Mouse (Mus musculus): Measurements from ENCODE around the gene P3h3. TPM values are rescaled to one million over a fixed set of nuclear protein-coding genes. Genes with fewer than 3 reads are reported as not detected.

The P3h3 gene
- 8.1 and 8.7 TPM in 2 replicates for polyA plus RNA-seq (2012; rRNA removed)

GRCm38 (mm10) chr6:124856916-124857839 is at the start of gene P3h3:
Gene P3h3, minus strand, starts transcription at chr6:124857752.
- Histone ChIP-seq H3K36me3 (ENCODE audit: control insufficient read depth, insufficient read depth, low read length) (no peaks in the 10 kb centered on the region), H3K27me3 (ENCODE audit: control insufficient read depth, insufficient read depth, low read length) (peaks cover 24% of the 10 kb centered on the region), H3K4me3 (ENCODE audit: low read depth, low read length) (peak within 1 kb of the TSS; percentile 71), H3K27ac (ENCODE audit: insufficient read depth, low read depth, low read length) (no peak within 1 kb of the TSS), H3K4me1 (ENCODE audit: control insufficient read depth, insufficient read depth, insufficient read length, low read length) (no peaks in the 10 kb centered on the region; the same call in 1 of the 2 replicates)
- peak; percentile 65; the same call in 1 of the 2 replicates for TF ChIP-seq CTCF (IDR thresholded peaks at IDR 0.05; ENCODE audit: extremely low read depth, insufficient read length, insufficient replicate concordance, low read depth, low read length)
- no peak for TF ChIP-seq POLR2A (IDR thresholded peaks at IDR 0.05; ENCODE audit: low read depth, low read length)
- WGBS = 2% methylated on average over 81 of the region's 86 CpGs

- 64% methylated on average over 16 of the region's 16 CpGs for WGBS
- Histone ChIP-seq H3K27me3 (ENCODE audit: control insufficient read depth, insufficient read depth, low read length) (no peaks in the 10 kb centered on the region), H3K4me3 (ENCODE audit: low read depth, low read length) (no peak overlapping the region), H3K27ac (ENCODE audit: insufficient read depth, low read depth, low read length) (peak overlapping the region; percentile 73), H3K36me3 (ENCODE audit: control insufficient read depth, insufficient read depth, low read length) (no peaks in the 10 kb centered on the region), H3K4me1 (ENCODE audit: control insufficient read depth, insufficient read depth, insufficient read length, low read length) (peaks cover 8% of the 10 kb centered on the region)
- TF ChIP-seq POLR2A (IDR thresholded peaks at IDR 0.05; ENCODE audit: low read depth, low read length) (no peak), CTCF (IDR thresholded peaks at IDR 0.05; ENCODE audit: extremely low read depth, insufficient read length, insufficient replicate concordance, low read depth, low read length) (no peak)
These were observed 47.7 kb upstream of the P3h3 start for GRCm38 (mm10) chr6:124904991-124905860.

GRCm38 (mm10) chr6:124904161-124904981 is 46.8 kb upstream of the P3h3 start:
- Histone ChIP-seq H3K4me3 (ENCODE audit: low read depth, low read length) (peak overlapping the region; percentile 70), H3K36me3 (ENCODE audit: control insufficient read depth, insufficient read depth, low read length) (no peaks in the 10 kb centered on the region), H3K4me1 (ENCODE audit: control insufficient read depth, insufficient read depth, insufficient read length, low read length) (peaks cover 6% of the 10 kb centered on the region), H3K27ac (ENCODE audit: insufficient read depth, low read depth, low read length) (peak overlapping the region; percentile 99), H3K27me3 (ENCODE audit: control insufficient read depth, insufficient read depth, low read length) (no peaks in the 10 kb centered on the region)
- TF ChIP-seq POLR2A (IDR thresholded peaks at IDR 0.05; ENCODE audit: low read depth, low read length) (no peak), CTCF (IDR thresholded peaks at IDR 0.05; ENCODE audit: extremely low read depth, insufficient read length, insufficient replicate concordance, low read depth, low read length) (peak; percentile 39; the same call in 1 of the 2 replicates)
- 10% methylated on average over 24 of the region's 24 CpGs for WGBS

- H3K27me3 ChIP-seq (ENCODE audit: control insufficient read depth, insufficient read depth, low read length) = no peaks in the 10 kb centered on the region
- no peaks in the 10 kb centered on the region for H3K36me3 ChIP-seq (ENCODE audit: control insufficient read depth, insufficient read depth, low read length)
- peak overlapping the region; percentile 70 for H3K4me3 ChIP-seq (ENCODE audit: low read depth, low read length)
- TF ChIP-seq CTCF (IDR thresholded peaks at IDR 0.05; ENCODE audit: extremely low read depth, insufficient read length, insufficient replicate concordance, low read depth, low read length) (peak; percentile 96), POLR2A (IDR thresholded peaks at IDR 0.05; ENCODE audit: low read depth, low read length) (peak; percentile 32; the same call in 1 of the 2 replicates)
- WGBS = under 1% methylated on average over 23 of the region's 23 CpGs
- peaks cover 6% of the 10 kb centered on the region for H3K4me1 ChIP-seq (ENCODE audit: control insufficient read depth, insufficient read depth, insufficient read length, low read length)
- peak overlapping the region; percentile 99 for H3K27ac ChIP-seq (ENCODE audit: insufficient read depth, low read depth, low read length)
These were observed 46.1 kb upstream of the P3h3 start for GRCm38 (mm10) chr6:124903580-124904151.

GRCm38 (mm10) chr6:124901851-124902250 is 44.3 kb upstream of the P3h3 start:
- no peak overlapping the region for H3K27ac ChIP-seq (ENCODE audit: insufficient read depth, low read depth, low read length)
- no peaks in the 10 kb centered on the region for H3K36me3 ChIP-seq (ENCODE audit: control insufficient read depth, insufficient read depth, low read length)
- no peak overlapping the region for H3K4me3 ChIP-seq (ENCODE audit: low read depth, low read length)
- no peaks in the 10 kb centered on the region for H3K27me3 ChIP-seq (ENCODE audit: control insufficient read depth, insufficient read depth, low read length)
- TF ChIP-seq POLR2A (IDR thresholded peaks at IDR 0.05; ENCODE audit: low read depth, low read length) = no peak
- no peak for TF ChIP-seq CTCF (IDR thresholded peaks at IDR 0.05; ENCODE audit: extremely low read depth, insufficient read length, insufficient replicate concordance, low read depth, low read length)
- 0 out of 2 replicates have a peak, but pooled peaks cover 3% of the 10 kb centered on the region for H3K4me1 ChIP-seq (ENCODE audit: control insufficient read depth, insufficient read depth, insufficient read length, low read length)
